Mouse (Mus musculus) retina, adult 2 months (tissue): Measurements from ENCODE around the gene Antxr2.
A peak's percentile ranks its signal among the peaks of the same experiment; 100 is the strongest.

Experiments used
- DNase-seq: peaks from one replicate; pipeline ENCODE4 v3.0.0-alpha.2; 2012; ENCODE audit warnings: low read depth, low spot score

The Antxr2 gene

DNA sequence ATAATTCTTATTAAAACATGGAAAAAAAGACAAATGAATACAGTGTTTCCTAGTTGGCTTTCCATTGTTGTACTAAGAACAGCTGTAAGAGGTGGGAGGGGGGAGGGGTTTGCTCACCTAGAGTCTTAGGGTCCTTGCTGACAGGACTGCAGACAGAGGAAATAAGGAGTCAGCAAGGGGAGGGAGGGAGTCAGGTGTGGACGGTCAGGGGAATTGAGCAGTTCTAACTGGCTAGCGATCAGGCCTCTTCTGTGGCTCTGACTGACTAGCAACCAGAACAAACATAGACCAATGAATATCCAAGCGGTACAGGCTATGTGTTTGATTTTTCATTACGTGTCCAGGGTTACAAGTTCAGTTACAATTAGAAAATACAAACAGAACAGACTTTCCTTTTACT, 35.0 kb downstream of the Antxr2 start:
- DNase-seq: no peak

DNA sequence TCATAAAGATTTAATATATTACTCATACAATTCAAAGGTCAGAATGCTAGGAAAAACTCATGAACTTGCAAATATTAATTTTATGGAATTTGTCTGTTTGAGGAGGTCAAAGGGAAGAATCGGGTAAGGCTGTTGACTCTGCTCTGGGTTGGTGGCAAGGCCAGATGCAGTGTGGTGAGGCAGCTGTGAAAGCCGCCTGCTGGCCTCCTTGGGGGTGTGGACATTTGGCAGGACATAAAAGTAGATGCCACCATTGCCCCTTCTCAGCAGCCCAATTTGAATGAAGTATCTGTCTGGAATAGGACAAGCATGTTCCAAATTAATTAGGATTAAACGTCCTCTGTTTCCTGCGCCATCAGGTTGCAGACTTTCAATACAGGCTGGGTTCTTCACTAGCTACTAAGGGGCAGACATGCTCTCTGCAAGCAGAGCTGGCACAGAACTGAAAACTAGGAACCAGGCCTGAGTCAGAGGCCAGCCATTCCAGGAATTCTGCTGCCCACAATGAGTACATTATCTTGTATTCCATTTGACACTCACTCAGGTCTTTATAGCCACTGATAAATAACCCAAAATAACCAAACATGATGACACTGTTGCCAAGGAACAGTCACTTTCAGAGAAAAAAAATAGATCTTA, 44.1 kb downstream of the Antxr2 start:
- DNase-seq: no peak

DNA sequence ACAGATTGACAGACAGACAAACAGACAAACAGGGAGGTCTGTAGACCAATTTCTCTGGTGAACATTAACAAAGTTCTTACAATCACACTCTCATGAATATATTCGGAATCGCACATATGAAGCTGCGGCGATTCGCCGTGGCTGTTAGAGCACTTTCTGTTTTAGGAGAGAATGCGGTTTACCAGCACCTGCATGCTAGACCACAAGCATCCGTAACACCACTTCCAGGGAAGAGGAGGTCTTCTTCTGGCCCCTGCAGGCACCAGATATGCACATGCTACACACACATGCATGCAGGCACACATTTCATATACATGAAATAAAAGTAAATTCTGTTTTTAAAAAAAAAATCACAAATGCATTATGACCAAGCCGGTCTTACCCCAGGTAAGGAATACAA, 47.5 kb downstream of the Antxr2 start:
- DNase-seq: no peak

DNA sequence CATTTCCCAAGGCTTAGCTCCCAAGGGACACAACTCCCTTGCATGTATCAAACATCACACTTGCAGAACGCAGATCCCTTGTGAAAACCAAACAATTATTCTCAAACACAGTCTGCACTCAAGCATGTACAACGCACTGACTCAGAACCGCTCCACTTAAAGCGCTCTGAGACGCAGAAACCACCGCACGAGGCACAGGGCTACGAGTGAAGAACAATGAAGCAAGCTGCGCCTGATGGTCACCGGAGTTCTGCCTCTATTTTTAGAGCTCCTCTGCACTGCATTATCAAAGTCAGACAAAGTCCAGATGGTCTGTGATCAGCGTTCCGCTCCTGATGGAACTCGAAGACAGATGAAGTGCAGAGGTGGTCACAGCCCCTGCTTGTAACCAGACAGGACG, 50.4 kb downstream of the Antxr2 start:
- DNase-seq: peak; percentile 3

DNA sequence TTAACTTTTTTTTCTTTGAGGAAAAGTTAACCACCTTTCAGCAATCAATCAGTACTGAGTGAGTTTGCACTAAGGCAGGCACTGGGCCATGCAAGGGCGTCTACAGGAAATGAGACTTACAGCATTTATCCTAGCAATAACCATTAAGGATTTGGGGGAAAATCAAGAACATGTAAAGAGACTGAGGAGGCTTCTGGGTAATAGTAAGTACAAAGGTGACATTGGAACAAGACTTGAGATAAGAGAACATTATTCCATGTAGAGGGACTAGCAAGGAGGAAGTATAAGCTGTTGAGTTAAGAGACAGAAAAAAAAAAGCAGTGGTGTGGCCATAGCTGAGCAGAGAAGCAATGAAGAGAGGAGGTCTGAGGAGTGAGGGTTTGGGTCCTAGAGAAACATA, 57.5 kb downstream of the Antxr2 start:
- no peak for DNase-seq

DNA sequence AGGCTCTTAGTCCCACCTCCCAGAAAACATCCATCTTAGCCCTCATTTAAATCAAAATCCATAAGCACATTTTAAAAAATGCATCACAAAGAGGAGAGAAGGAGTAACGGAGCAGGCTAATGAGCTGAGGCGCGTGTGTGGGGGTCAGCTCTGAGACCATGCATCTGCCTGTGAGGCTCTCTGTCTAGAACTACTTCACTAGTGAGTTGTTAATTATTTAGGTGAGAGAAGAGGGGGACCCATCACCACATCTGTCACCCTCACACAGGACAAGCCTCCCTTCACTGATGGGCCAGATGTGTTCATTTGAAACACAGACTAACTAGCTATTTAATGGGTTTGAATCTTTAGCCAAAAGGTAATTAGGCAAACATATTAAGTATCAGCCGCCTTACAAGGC, 58.8 kb downstream of the Antxr2 start:
- no peak for DNase-seq

DNA sequence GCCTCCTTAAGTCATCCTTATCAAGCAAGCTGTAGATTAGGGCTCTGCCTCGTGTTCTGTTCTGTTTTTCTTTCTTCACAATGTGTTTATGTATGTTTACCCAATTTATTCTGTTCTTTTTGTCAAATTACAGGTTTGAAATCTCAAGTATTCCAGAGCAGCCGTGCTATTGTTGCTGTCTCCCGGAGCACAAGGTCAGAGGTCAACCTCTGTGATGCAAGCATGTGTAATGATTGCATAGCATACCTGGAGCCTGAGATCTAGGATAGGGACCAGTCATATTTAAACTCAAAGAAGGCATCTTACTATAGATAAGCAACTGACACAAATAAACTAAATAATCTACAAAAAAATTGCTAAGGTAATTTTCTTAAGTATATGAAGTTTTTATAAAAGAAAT, 59.6 kb downstream of the Antxr2 start:
- DNase-seq: no peak

DNA sequence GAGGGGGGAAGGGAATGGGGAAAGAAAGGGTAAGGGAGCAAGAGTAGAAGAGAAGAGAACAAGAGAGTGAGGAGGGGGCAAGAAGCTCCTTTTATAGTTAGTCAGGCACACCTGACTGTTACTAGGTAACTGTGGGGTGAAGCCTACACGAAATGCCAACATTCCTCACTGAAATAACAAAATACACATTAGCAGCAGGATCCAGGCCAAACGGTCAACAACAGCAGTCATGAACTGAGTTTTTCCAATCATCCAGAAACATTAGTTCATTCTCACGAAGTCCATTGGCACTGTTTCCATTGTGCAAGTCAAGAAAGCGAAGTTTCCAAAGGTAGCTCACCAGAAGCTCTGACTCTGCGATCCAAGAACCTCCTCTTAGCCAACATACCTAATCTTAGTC, 63.8 kb downstream of the Antxr2 start:
- no peak for DNase-seq

DNA sequence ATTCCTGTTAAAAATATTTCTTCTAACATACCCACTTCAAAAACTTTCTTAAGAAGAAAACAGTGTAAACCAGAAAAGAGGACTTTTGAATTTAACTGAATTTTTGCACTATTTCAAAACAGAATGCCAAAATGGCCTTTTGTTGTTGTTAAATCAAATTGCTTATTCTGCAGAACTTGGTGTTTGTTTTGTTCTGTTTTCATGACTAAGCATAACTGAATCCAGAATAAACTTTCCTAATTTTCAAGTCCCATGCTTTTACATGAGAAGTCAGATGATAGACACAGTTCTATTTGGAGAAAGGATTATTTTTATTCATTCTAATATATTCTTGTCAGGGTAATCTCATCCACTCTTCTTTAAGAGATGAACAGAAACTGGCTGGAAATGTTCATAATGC, 64.7 kb downstream of the Antxr2 start:
- DNase-seq: no peak

DNA sequence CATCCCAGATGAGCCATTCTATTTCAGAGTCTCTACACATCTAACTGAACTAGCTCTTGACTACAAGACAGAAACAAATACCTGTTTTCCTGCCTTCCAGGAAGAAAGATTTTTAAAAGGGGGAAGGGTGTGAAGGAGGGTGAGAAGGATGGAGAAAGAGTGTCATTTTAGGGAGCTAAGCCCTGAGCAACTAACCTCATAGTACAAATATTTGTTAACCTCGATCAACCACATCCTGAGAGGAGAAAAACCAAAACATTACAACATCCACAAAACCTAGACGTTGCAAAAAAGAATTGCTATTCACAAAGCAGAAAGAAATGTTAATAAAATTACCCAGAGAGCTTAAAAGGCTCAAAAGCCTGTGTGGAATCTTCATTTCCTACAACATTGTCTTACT, 66.4 kb downstream of the Antxr2 start:
- DNase-seq: no peak

DNA sequence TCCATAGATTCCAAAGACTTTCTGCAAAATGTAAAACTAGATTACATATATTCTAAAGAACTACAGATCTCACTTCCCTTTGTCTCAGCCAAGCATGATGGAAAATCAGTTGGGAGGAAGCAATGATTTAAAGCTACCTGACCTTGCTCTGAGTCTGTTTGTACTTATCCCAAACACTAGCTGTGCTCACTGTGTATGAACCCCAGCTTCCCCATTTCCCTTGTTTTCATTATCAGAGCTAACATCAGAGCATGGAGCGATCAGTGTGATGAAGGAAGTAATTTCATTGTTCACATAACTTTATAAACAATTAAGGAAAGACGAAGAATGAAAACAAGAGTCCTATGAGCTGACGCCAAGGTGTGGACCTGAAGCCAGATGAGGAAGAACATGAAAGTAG, 68.3 kb downstream of the Antxr2 start:
- no peak for DNase-seq

DNA sequence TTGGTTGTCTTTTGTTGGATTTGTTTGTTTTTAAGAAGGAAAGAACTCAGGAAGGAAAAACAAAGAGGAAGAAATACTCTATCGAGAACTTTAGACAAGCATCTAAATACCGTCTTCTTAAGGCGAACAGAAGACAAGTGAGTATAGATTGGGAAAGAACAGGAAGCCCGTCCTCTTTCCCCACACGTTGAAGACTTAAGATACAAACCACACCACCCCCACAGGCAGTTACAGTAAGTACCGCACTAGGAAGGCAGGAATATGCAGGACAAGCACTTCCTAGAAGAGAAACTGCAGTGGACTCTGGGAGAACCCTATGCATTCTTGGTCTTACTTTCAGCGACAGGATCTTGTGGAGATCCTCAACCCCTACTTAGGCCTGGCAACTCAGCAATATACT, 69.1 kb downstream of the Antxr2 start:
- no peak for DNase-seq

DNA sequence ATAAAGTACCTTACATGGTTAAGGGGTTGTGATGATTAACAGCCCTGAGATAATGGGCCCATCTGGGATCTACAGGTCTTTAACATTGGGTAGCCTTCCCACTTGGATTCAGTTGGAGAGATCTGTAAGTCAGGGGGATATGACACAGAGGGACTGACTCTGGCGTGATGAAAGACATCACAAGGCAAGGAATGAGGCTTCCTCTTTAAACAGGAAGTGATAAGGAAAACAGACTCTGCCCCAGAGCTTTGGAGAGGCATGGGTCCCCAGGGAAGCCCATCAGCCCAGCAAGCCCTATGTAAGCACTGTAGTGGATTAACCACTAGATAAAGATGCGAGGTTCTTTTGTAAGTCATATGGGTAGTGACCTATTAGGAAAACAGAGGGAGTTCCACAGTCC, 71.2 kb downstream of the Antxr2 start:
- no peak for DNase-seq

DNA sequence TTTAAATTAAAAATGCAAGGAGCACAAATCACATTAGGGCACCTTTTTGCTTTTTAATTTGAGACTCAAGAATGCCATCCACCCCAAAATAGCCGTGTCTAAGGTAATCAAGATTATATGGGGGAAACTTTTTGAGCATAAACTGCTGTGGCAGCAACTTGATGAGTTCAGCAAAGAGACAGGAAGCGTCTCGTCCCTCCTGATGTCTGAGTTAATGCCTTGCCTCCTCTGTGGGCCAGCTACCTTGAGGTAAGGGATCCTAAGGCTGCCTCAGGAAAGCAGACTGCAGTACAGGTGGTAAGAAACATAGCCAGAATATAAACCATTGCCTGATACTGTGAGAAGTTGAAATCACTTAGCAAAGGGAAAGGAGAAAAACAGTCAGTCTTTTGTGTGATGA, 71.8 kb downstream of the Antxr2 start:
- DNase-seq: no peak

DNA sequence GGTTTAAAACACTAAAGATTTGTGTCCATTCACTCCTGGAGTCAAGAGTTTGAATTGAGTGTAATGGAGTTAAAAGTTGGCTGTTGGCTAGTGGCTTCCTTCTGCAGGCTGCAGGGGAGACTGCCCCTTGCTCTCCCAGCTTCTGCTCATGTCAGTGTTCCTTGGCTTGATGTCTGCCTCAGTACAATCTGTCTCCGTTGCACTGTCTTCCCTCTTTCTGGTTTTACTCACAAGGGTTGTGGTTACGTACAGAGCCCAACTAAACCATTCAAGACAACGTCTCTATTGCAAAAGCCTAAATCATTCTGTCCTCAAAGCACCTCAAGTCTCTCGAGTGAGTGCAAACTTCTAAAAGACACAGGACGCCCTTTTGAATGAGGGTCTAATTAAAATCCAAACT, 73.3 kb downstream of the Antxr2 start:
- no peak for DNase-seq

DNA sequence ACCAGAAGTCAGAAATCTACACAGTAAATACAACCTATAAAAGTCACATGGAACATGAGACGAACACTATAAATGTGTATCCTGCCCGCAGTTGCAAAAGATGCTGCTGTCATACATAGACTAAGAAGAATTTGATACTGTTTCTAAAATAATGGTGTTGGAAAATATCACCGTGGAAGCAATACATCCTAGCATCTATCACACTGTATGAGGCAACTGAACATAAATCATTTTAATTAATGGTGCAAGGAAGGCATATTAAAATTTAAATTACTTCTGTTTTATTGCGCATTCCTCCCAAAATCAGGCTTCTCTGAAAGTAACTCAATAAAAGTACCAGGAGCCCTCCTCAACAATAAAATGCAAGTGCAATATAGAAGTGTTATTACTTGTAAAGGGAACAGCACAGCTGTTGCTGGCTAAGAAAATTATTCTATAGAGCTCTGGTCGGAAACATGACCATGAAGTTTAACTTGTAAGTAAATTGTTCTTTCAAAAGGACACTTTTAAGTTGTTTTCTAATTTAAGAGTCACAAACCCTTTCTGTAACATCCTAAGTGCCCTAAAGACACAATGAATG, 76.6 kb downstream of the Antxr2 start:
- no peak for DNase-seq

DNA sequence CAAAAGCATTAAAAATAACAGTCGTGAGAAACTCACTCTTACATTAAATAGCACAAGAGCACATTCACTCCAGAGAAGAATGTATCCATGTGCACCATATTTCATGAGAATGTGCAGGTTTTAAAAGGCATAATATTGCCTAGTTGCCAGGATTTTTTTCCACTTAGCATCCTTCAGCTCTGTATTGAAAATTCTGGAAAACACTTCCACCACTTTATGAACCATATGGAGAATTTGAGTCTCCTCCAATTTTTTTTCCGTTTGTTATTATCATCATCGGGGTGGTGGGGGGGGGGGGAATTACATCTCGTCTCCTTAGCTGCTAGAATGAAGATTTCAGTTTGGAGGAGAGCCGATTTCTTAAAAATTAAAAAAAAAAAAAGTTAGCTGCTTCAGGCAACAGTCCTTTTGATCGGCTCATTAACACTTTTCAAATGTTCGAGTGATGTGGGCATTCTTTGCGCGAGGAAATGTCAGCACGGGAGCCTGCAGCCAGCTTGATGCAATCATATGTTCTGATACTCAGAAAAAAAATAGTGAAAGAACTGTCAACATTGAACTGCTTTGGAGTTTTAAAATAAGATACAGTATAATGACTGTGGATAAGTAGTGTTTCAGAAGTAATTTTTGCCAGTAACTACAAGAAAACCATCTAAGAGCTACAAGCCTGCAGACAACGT, 77.5 kb downstream of the Antxr2 start:
- DNase-seq: no peak

DNA sequence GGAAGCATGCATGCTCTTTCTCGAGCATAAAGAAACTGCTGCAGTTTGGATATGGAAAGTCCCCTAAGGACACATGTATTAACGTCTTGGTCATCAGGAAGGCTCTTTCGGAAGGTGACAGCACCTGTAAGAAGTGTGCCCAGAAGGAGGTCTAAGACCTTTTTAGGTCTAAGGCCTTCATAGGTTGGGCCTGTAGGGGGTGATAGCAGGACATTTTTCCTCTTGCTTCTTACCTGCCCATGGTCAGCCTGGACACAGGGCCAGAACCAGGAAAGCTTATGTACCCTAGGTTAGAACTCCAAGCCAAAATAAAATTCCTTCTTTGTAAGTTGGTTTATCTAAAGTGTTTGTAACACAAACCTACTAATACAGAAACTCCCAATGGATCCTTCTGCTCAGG, 83.6 kb downstream of the Antxr2 start:
- DNase-seq: no peak

DNA sequence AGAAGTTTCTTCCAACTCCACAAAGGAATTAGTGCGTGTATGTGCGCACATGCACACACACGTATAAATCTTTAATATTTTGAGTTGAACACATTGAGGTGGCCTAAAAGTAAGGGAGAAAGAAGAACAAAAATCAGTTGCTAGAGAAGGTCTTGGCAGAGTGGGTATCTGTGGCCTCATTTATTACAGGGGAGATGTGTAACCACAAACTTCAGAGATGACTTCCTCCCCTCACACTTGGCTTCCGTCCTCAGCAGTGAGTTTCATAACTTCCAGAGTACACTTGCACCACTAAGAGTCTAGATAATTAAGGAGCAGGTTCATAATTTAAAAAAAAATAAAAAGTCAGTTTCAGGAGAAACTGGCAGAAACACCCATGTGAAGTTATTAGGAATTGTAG, 84.6 kb downstream of the Antxr2 start:
- DNase-seq: no peak

DNA sequence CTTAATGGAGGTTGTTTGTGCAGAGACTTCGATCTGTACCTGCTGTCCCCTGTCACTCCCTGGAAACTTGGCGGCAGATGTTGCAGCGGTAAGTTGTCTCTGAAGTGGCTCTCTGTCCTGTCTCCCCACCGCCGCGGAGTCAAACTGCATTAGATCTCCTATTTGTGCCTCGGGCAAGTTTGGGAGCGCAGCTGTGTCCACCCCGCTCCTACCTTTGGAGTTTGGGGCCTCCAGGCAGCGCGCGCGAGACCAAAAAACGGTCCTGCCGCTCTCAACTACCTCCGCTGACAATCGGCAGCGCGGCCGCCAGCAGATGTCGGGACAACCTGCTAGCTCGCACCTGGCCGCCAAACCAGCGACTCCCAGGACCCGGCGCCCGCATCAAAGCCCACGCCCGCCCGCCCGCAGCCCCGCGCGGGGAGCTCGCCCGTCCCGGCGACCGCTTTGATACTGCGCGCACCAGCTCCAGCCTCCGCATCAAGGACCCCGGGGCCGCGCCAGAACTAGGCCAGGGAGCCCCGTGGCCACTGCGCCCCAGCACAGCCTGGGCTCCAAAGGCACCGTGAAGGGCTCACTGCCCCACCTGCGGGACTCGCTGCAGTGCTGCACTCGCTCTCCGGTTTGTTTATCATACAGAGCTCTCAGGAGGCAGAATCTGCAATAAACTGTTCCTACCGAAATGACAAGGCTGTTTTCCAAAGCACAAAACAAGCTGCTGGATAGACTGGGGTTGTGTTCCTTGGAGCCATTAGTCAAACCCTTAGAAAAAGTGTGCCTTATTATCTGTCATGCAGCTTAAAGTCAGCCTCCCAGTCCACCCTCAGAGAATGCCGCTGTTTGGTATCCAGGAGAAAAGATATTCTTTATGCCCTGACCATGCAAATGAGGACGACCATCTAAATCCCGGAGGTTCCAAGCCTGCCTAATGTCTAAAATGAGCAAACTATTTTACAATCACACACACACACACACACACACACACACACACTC, 95.4 kb downstream of the Antxr2 start:
- no peak for DNase-seq

DNA sequence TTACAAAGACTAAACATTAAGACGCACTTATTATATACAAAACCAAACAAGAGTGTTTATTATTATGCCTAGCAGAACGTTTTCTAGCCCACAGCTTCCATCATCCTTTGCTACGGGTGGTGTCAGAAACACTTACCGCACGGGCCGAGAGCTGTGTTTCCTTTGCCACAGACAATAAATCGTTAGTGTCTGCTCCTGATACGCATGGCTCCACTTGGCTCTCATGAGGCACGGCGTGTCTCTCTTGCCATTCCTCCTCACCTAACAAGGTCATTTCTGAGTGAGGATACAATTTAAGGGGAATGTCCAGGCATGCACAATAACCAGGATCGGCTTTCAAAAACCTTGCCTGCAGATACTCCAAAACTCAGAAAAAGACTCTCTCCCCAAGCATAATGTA, 113.2 kb downstream of the Antxr2 start:
- DNase-seq: no peak

DNA sequence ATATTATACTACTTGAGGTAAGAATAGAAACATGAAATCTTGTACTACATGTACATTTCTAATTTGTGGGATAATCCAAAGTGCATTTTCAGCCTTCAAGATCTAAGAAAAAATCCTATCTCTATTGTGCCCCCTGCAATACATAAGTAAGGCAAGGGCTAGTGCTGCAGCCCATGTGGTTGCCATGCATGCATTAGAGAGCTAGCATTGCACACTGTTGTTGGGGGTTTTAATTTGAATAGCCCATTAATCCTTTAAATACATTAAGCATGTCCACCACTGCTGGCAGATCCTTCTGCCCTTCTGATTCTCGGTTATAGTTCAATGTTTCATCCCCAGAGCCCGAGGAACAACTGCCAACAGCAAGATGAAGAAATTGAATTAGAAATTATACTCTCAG, 116.0 kb downstream of the Antxr2 start:
- DNase-seq: no peak
